Mouse (Mus musculus): ENCODE measurements at regions not wholly inside any gene's neighbourhood (a gene's known extent, or its start where the extent isn't known, plus 50 kb on each side); places are given as distances from the start of the nearest gene placed in this dataset.
A peak's percentile ranks its signal among the peaks of the same experiment; 100 is the strongest.

GRCm38 (mm10) chr6:122394160-122394559, 53.8 kb upstream of the Phc1 start:
- DNase-seq (ENCODE audit: low spot score) = no peak

GRCm38 (mm10) chr6:122393231-122393881, 53.0 kb upstream of the Phc1 start:
- no peak for DNase-seq (ENCODE audit: low spot score)

DNA sequence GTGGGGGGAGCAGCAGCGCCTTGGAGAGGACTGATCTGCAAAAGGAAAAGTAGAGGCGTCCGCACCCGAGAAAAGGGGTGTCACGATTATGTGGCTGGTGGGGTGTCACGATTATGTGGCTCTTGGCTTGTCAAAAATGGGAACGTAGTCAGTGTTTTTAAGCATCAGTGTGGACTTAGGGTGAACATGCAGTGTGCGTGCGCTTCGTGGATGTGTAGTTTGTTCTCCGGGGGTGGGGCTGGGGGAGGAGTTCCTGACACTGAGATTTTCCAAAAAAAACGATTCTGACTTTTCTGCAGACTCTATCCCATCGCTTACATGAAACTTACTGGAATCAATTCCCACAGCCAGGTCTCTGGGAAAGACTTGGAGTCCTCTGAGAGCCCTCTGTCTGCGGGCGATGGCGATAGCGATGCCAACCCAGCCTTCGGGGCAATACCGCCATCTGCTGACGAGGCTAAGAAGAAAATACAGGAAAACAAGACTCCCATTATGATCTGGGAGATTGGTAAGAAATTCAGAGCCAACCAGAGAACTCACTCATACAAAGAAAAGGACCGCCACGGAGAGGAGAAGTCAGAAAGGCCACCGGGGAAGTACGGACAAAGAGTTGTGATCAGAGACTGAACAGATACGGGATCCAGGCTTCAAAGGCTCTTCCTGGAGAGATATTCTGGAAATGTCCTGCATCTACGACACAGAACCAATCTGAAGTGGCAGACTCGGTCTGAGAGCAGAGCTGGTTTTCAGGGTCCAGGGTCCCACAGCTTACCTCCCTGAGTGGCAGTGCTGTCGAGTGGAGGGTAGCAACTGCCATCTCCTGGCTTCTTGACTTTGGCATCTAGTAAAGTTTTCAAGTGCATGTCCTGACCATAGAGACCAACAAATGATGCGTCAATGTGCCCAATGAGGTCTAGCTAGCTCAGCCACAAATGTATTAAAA, 51.6 kb upstream of the Phc1 start:
- DNase-seq (ENCODE audit: low spot score) = peak; percentile 60

DNA sequence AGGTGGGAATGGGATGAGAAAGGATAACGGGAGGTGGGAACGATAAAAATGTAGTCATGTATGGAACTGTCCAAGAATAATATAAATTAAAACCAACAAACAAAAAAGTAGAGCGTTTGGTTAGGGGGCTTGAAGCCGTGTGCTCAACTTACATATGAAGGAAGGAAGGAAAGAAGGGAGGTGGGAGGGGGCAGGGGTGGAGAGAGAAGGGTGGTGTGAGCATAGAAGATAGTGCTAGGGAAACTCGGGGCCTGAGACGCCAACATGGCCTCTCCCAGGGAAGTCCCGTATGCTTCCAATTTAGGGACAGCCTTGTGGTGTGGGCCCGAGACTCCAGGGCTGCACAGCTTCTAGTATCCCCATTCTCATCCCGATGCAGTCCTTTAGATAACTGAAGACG, 50.8 kb upstream of the Phc1 start:
- no peak for DNase-seq (ENCODE audit: low spot score)

GRCm38 (mm10) chr6:122390720-122391119, 50.4 kb upstream of the Phc1 start:
- DNase-seq (ENCODE audit: low spot score) = no peak
